ENCODE assay signal across 14 mouse cellular contexts in the genomic region with DNA sequence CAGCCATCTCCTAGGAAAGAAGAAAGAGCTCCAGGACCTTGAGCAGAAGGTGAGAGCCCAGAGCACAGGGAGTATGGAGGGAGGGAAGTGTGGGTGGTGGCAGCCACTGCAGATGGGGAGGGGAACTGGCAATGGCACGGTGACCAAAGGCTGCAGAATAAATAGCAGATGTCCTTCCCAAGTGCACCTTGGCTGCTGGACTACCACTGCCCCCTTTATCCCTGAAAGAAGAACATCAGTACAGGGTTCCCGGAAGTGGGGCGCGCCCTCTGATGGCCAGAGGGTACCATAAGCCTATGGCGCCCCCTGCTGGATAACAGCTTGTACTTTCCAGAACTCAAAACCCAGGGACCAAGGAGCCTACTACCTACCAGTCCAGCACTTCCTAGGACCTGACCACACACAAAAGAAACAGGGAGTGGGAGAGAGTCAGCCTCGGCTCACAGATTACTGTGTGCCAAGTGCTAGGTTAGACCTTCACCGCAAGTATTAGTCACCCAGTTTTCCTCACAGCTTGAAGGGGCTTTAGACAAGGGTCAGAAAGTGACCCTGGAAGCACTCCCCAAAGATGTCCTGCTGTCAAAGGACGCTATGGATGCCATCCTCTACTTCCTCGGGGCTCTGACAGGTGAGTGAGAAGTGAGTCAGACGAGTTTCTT. TPM values are rescaled to one million over a fixed set of nuclear protein-coding genes. Genes with fewer than 3 reads are reported as not detected.
DNase-seq lines count a peak whose midpoint lies in the region; ATAC-seq and TF ChIP-seq lines count a peak whose summit lies in the region.
"Not testable (repeated sequence)": the region's sequence is repeated elsewhere in the genome, so short reads cannot be mapped to it uniquely, and the experiment has no call there.
"Had no signal": no experiment of that assay in that cellular context is flagged by ENCODE, and none has a peak within 500 bp of the region (broad histone marks: within the 10 kb centered on the region; RNA-seq: fewer than 3 reads in every experiment).

No protein-coding gene starts in this region.

- DNase-seq in adrenal gland, postnatal 36 days, result peak; percentile 26 to 36
- peak; percentile 5 for DNase-seq in embryonic facial prominence, embryonic 14.5 days (ENCODE audit: low spot score)
- peak; percentile 42 for DNase-seq in liver
- peak; percentile 30 for DNase-seq in midbrain, embryonic 10.5 days (ENCODE audit: low spot score)
- DNase-seq in spleen, postnatal 10 days (ENCODE audit: low spot score in 2 of 2), result peak; percentile 10 to 55

- peak; percentile 41 for TF ChIP-seq CTCF in ES-Bruce4 (IDR thresholded peaks at IDR 0.05; ENCODE audit: low read depth, low read length)

- not testable (repeated sequence) for H3K9me3 ChIP-seq in ES-Bruce4 (replicated peaks; ENCODE audit: control insufficient read depth, insufficient read depth, low read length, poor library complexity, severe bottlenecking); embryonic facial prominence, embryonic 14.5 days (ENCODE audit: control insufficient read depth, low read length); midbrain, embryonic 10.5 days (replicated peaks)

- H3K36me3 ChIP-seq in ES-Bruce4 (ENCODE audit: control insufficient read depth, insufficient read depth, low read length, poor library complexity, severe bottlenecking); embryonic facial prominence, embryonic 14.5 days (ENCODE audit: control insufficient read depth, insufficient read depth, low read length); midbrain, embryonic 10.5 days: not testable (repeated sequence)

- ATAC-seq in embryonic facial prominence, embryonic 14.5 days (ENCODE audit: low read depth), result not testable (repeated sequence)
- peak; percentile 64 for ATAC-seq in inflammation-experienced regulatory T-cells, adult 6 months

- TF ChIP-seq EP300 in ES-Bruce4 (IDR thresholded peaks at IDR 0.05; ENCODE audit: insufficient read depth, low read depth, low read length), result not testable (repeated sequence)

- WGBS in embryonic facial prominence, embryonic 14.5 days, result 41% methylated on average over 8 of the region's 10 CpGs
- 37% methylated on average over 10 of the region's 10 CpGs for WGBS in midbrain, embryonic 10.5 days

- not testable (repeated sequence) for H3K4me1 ChIP-seq in ES-Bruce4 (ENCODE audit: control insufficient read depth, insufficient read depth, low read length); embryonic facial prominence, embryonic 14.5 days (ENCODE audit: control insufficient read depth, insufficient read depth, low read length); midbrain, embryonic 10.5 days

- not testable (repeated sequence) for H3K27ac ChIP-seq in ES-Bruce4 (ENCODE audit: insufficient read depth, low read length); embryonic facial prominence, embryonic 14.5 days (replicated peaks; ENCODE audit: low read depth, low read length); midbrain, embryonic 10.5 days (replicated peaks)

- not testable (repeated sequence) for H3K4me2 ChIP-seq in embryonic facial prominence, embryonic 14.5 days (ENCODE audit: low read depth, low read length)

- TF ChIP-seq POLR2A in ES-Bruce4 (IDR thresholded peaks at IDR 0.05; ENCODE audit: insufficient read depth, low read length), result not testable (repeated sequence)

- not testable (repeated sequence) for H3K4me3 ChIP-seq in ES-Bruce4 (ENCODE audit: low read depth, low read length); embryonic facial prominence, embryonic 14.5 days (ENCODE audit: low read depth, low read length); midbrain, embryonic 10.5 days

- H3K27me3 ChIP-seq in ES-Bruce4 (ENCODE audit: control insufficient read depth, insufficient read depth, low read length, poor library complexity, severe bottlenecking); embryonic facial prominence, embryonic 14.5 days (replicated peaks; ENCODE audit: control insufficient read depth, insufficient read depth, low read length); midbrain, embryonic 10.5 days (ENCODE audit: low read depth, poor library complexity, severe bottlenecking): not testable (repeated sequence)

- H3K9ac ChIP-seq in ES-Bruce4 (ENCODE audit: low read depth, poor library complexity, severe bottlenecking); embryonic facial prominence, embryonic 14.5 days (ENCODE audit: low read depth, low read length): not testable (repeated sequence)

RNA-seq across cellular contexts. Expression of a gene that starts 9.3 kb away (rescaled TPM):
- polyA plus RNA-seq in ES-Bruce4 (2011; ENCODE audit: insufficient read depth, insufficient read length, low read depth, missing spikeins), result not detected in 2 replicates
- total RNA-seq in adrenal gland, postnatal 36 days (2021), result 10 to 100 TPM; 12.9 to 17.0 TPM
- polyA plus RNA-seq in embryonic facial prominence, embryonic 14.5 days (2014; fragmentation: Nextera tagmentation; extraction: Ambion mirVana), result not detected in 2 replicates
- polyA plus RNA-seq in inflammation-experienced regulatory T-cells, adult 6 months (2017; shearing (Covaris generic)), result not detected
- polyA plus RNA-seq in midbrain, embryonic 10.5 days (2016; fragmentation: Nextera tagmentation; extraction: Ambion mirVana), result not detected in 2 replicates
- total RNA-seq: layer of hippocampus, adult 18-20 months had no signal
- polyA plus RNA-seq: embryonic facial prominence, embryonic 15.5 days; limb, embryonic 15.5 days; myocyte had no signal

RNA-seq across cellular contexts. Expression of a gene that starts 10.0 kb away (rescaled TPM):
- 50.0 and 53.5 TPM in 2 replicates for polyA plus RNA-seq in ES-Bruce4 (2011; ENCODE audit: insufficient read depth, insufficient read length, low read depth, missing spikeins)
- total RNA-seq in adrenal gland, postnatal 36 days (2021), result 10 to 100 TPM; 13.9 to 15.3 TPM
- 0.54 and 0.75 TPM in 2 replicates for polyA plus RNA-seq in embryonic facial prominence, embryonic 14.5 days (2014; fragmentation: Nextera tagmentation; extraction: Ambion mirVana)
- polyA plus RNA-seq in inflammation-experienced regulatory T-cells, adult 6 months (2017; shearing (Covaris generic)), result 10 to 100 TPM in 2 of 3 experiments, 1 to 10 TPM in 1; 1.3 to 14.8 (median 10.7) TPM
- 1.4 and 2.1 TPM in 2 replicates for polyA plus RNA-seq in midbrain, embryonic 10.5 days (2016; fragmentation: Nextera tagmentation; extraction: Ambion mirVana)

RNA-seq across cellular contexts. Expression of a gene that starts 11.1 kb away (rescaled TPM):
- not detected in 2 replicates for polyA plus RNA-seq in ES-Bruce4 (2011; ENCODE audit: insufficient read depth, insufficient read length, low read depth, missing spikeins)
- total RNA-seq in adrenal gland, postnatal 36 days (2021), result under 1 TPM; 0.43 to 0.76 TPM
- polyA plus RNA-seq in embryonic facial prominence, embryonic 14.5 days (2014; fragmentation: Nextera tagmentation; extraction: Ambion mirVana), result not detected in 2 replicates
- not detected for polyA plus RNA-seq in inflammation-experienced regulatory T-cells, adult 6 months (2017; shearing (Covaris generic))
- not detected in 2 replicates for polyA plus RNA-seq in midbrain, embryonic 10.5 days (2016; fragmentation: Nextera tagmentation; extraction: Ambion mirVana)
- total RNA-seq: layer of hippocampus, adult 18-20 months had no signal
- polyA plus RNA-seq: embryonic facial prominence, embryonic 15.5 days; limb, embryonic 15.5 days; myocyte had no signal

RNA-seq across cellular contexts. Expression of a gene that starts 28.7 kb away (rescaled TPM):
- 0.22 and 0.56 TPM in 2 replicates for polyA plus RNA-seq in ES-Bruce4 (2011; ENCODE audit: insufficient read depth, insufficient read length, low read depth, missing spikeins)
- not detected for total RNA-seq in adrenal gland, postnatal 36 days (2021)
- 0.64 and 2.0 TPM in 2 replicates for polyA plus RNA-seq in embryonic facial prominence, embryonic 14.5 days (2014; fragmentation: Nextera tagmentation; extraction: Ambion mirVana)
- polyA plus RNA-seq in inflammation-experienced regulatory T-cells, adult 6 months (2017; shearing (Covaris generic)), result not detected
- not detected in 2 replicates for polyA plus RNA-seq in midbrain, embryonic 10.5 days (2016; fragmentation: Nextera tagmentation; extraction: Ambion mirVana)
- total RNA-seq: adrenal gland, postnatal 4 days; heart, postnatal 14 days; layer of hippocampus, adult 18-20 months had no signal

RNA-seq across cellular contexts. Expression of a gene that starts 37.4 kb away (rescaled TPM):
- not detected in 2 replicates for polyA plus RNA-seq in ES-Bruce4 (2011; ENCODE audit: insufficient read depth, insufficient read length, low read depth, missing spikeins)
- not detected for total RNA-seq in adrenal gland, postnatal 36 days (2021)
- not detected in 2 replicates for polyA plus RNA-seq in embryonic facial prominence, embryonic 14.5 days (2014; fragmentation: Nextera tagmentation; extraction: Ambion mirVana)
- polyA plus RNA-seq in inflammation-experienced regulatory T-cells, adult 6 months (2017; shearing (Covaris generic)), result not detected
- polyA plus RNA-seq in midbrain, embryonic 10.5 days (2016; fragmentation: Nextera tagmentation; extraction: Ambion mirVana), result not detected in 2 replicates
- total RNA-seq: adrenal gland, postnatal 4 days; gastrocnemius, adult 18-20 months; heart, postnatal 14 days; layer of hippocampus, adult 18-20 months had no signal
- polyA plus RNA-seq: embryonic facial prominence, embryonic 15.5 days; limb, embryonic 15.5 days; myocyte had no signal
